Mouse (Mus musculus) ZHBTc4 (cell line): ENCODE results near the gene Slc27a1.
A peak's percentile ranks its signal among the peaks of the same experiment; 100 is the strongest.

Source experiments
- DNase-seq: peaks from one replicate; pipeline ENCODE4 v3.0.0-alpha.2; 2011; ENCODE audit warnings: low read depth, low spot score

Gene Slc27a1

GRCm38 (mm10) chr8:71613418-71613817 lies 44.7 kb downstream of the Slc27a1 start:
- no peak for DNase-seq

GRCm38 (mm10) chr8:71619786-71620185 lies 51.1 kb downstream of the Slc27a1 start:
- no peak for DNase-seq

GRCm38 (mm10) chr8:71625088-71625487 lies 56.4 kb downstream of the Slc27a1 start:
- no peak for DNase-seq

GRCm38 (mm10) chr8:71626753-71627152 lies 58.1 kb downstream of the Slc27a1 start:
- no peak for DNase-seq

GRCm38 (mm10) chr8:71627265-71628099 lies 58.8 kb downstream of the Slc27a1 start:
- no peak for DNase-seq

GRCm38 (mm10) chr8:71628396-71629095 lies 59.9 kb downstream of the Slc27a1 start:
- no peak for DNase-seq

- DNase-seq: peak; percentile 97
These were observed 60.5 kb downstream of the Slc27a1 start for GRCm38 (mm10) chr8:71629096-71629697.

GRCm38 (mm10) chr8:71629781-71630212 lies 61.1 kb downstream of the Slc27a1 start:
- peak; percentile 89 for DNase-seq

GRCm38 (mm10) chr8:71630761-71631160 lies 62.1 kb downstream of the Slc27a1 start:
- peak; percentile 24 for DNase-seq

- no peak for DNase-seq
These were observed 63.2 kb downstream of the Slc27a1 start for GRCm38 (mm10) chr8:71631897-71632296.

GRCm38 (mm10) chr8:71633164-71633563 lies 64.5 kb downstream of the Slc27a1 start:
- peak; percentile 85 for DNase-seq

- DNase-seq: peak; percentile 84
These were observed 65.4 kb downstream of the Slc27a1 start for GRCm38 (mm10) chr8:71633981-71634667.
